Mouse (Mus musculus) hindbrain, embryonic 14.5 days (tissue): ENCODE results near the gene Eme2. TPM values are rescaled to one million over a fixed set of nuclear protein-coding genes. Genes with fewer than 3 reads are reported as not detected.

Source experiments
- ATAC-seq: fragments of 200-750 bp; cut with Nextera tagmentation; 2 replicates; pipeline ENCODE4 v1.8.0; 2017; ENCODE audit warnings: moderate number of reproducible peaks, mild to moderate bottlenecking, moderate TSS enrichment, moderate library complexity; ENCODE audit not compliant: low FRiP score
- DNase-seq: peaks from one replicate; pipeline ENCODE4 v3.0.0-alpha.2; 2015; ENCODE audit warnings: low spot score
- H3K27ac ChIP-seq: fragments of 300-500 bp; sonication (generic); 2 replicates; pipeline ENCODE4 v1.5.1; 2014; ENCODE audit warnings: mild to moderate bottlenecking, moderate library complexity
- H3K27me3 ChIP-seq: fragments of 300-500 bp; sonication (generic); 2 replicates; pipeline ENCODE4 v1.6.1; 2014; ENCODE audit warnings: mild to moderate bottlenecking, low read length, mixed read lengths; ENCODE audit not compliant: control insufficient read depth, insufficient read depth
- H3K36me3 ChIP-seq: fragments of 300-500 bp; sonication (generic); replicated peaks from 2 replicates; pipeline ENCODE4 v1.6.1; 2014; ENCODE audit not compliant: control insufficient read depth, insufficient read depth
- H3K4me1 ChIP-seq: fragments of 300-500 bp; sonication (generic); replicated peaks from 2 replicates; pipeline ENCODE4 v1.6.1; 2014; ENCODE audit warnings: antibody characterized with exemption, low read length, mixed read lengths; ENCODE audit not compliant: control insufficient read depth, insufficient read depth
- H3K4me2 ChIP-seq: fragments of 300-500 bp; sonication (generic); replicated peaks from 2 replicates; pipeline ENCODE4 v1.6.1; 2014; ENCODE audit warnings: mild to moderate bottlenecking, moderate library complexity
- H3K4me3 ChIP-seq: fragments of 300-500 bp; sonication (generic); replicated peaks from 2 replicates; pipeline ENCODE4 v1.5.1; 2014; ENCODE audit warnings: mild to moderate bottlenecking, low read length
- H3K9ac ChIP-seq: fragments of 300-500 bp; sonication (generic); 2 replicates; pipeline ENCODE4 v1.6.1; 2014
- H3K9me3 ChIP-seq: fragments of 300-500 bp; sonication (generic); 2 replicates; pipeline ENCODE4 v1.6.1; 2016; ENCODE audit warnings: low read length; ENCODE audit not compliant: control insufficient read depth
- WGBS: fragments of 180-500 bp; shearing (Covaris S2); extraction: QIAGEN DNeasy Blood & Tissue Kit; methylation state at CpG from one replicate; pipeline ENCODE4 v1.1.7; 2014; 5-methylcytosine and 5-hydroxymethylcytosine counted together
- polyA plus RNA-seq: library from polyadenylated mRNA; unstranded; fragments of >200 nt; fragmentation: Nextera tagmentation; extraction: Ambion mirVana; gene quantifications from 2 replicates; pipeline ENCODE4 v1.2.1, GENCODE M21; 2014

Gene Eme2
- polyA plus RNA-seq, 1 experiment from 2014 or later = 23.7 TPM

- Histone ChIP-seq H3K36me3 (peaks cover 28% of the 10 kb centered on the region), H3K4me2 (no peak overlapping the region), H3K4me1 (peaks cover 16% of the 10 kb centered on the region), H3K4me3 (no peak overlapping the region), H3K27me3 (no peaks in the 10 kb centered on the region), H3K9me3 (no peaks in the 10 kb centered on the region), H3K9ac (no peak overlapping the region), H3K27ac (no peak overlapping the region)
- no peak for DNase-seq
- no peak for ATAC-seq
- 97% methylated on average over 4 of the region's 4 CpGs for WGBS
Observed at GRCm38 (mm10) chr17:24932431-24932830, 37.5 kb upstream of the Eme2 start.

GRCm38 (mm10) chr17:24929506-24929905, 34.6 kb upstream of the Eme2 start:
- no peak for DNase-seq
- Histone ChIP-seq H3K4me3 (no peak overlapping the region), H3K4me2 (no peak overlapping the region), H3K9ac (no peak overlapping the region), H3K36me3 (peaks cover 57% of the 10 kb centered on the region), H3K4me1 (no peaks in the 10 kb centered on the region), H3K27ac (no peak overlapping the region), H3K9me3 (no peaks in the 10 kb centered on the region), H3K27me3 (no peaks in the 10 kb centered on the region)
- ATAC-seq = no peak
- 84% methylated on average over 1 of the region's 1 CpGs for WGBS

GRCm38 (mm10) chr17:24923246-24923645, 28.4 kb upstream of the Eme2 start:
- no peak for ATAC-seq
- H3K27me3 ChIP-seq = no peaks in the 10 kb centered on the region
- no peak overlapping the region for H3K27ac ChIP-seq
- 100% methylated on average over 1 of the region's 1 CpGs for WGBS
- H3K4me3 ChIP-seq = no peak overlapping the region
- no peak for DNase-seq
- H3K36me3 ChIP-seq = peaks cover 96% of the 10 kb centered on the region
- no peak overlapping the region for H3K9ac ChIP-seq
- no peaks in the 10 kb centered on the region for H3K4me1 ChIP-seq
- no peaks in the 10 kb centered on the region for H3K9me3 ChIP-seq
- no peak overlapping the region for H3K4me2 ChIP-seq

- no peaks in the 10 kb centered on the region for H3K27me3 ChIP-seq
- H3K9me3 ChIP-seq = no peaks in the 10 kb centered on the region
- H3K4me2 ChIP-seq = no peak overlapping the region
- DNase-seq (no peak), ATAC-seq (no peak)
- no peak overlapping the region for H3K27ac ChIP-seq
- no peak overlapping the region for H3K4me3 ChIP-seq
- no peaks in the 10 kb centered on the region for H3K4me1 ChIP-seq
- H3K36me3 ChIP-seq = peaks cover 100% of the 10 kb centered on the region
- no peak overlapping the region for H3K9ac ChIP-seq
Observed at GRCm38 (mm10) chr17:24913984-24914383, 19.1 kb upstream of the Eme2 start.

- Histone ChIP-seq H3K9ac (no peak overlapping the region), H3K4me2 (no peak overlapping the region), H3K4me3 (no peak overlapping the region), H3K27ac (no peak overlapping the region), H3K27me3 (no peaks in the 10 kb centered on the region), H3K36me3 (peaks cover 100% of the 10 kb centered on the region), H3K9me3 (no peaks in the 10 kb centered on the region), H3K4me1 (no peaks in the 10 kb centered on the region)
- WGBS = 98% methylated on average over 2 of the region's 2 CpGs
- no peak for DNase-seq
- ATAC-seq = no peak
Observed at GRCm38 (mm10) chr17:24907591-24907990, 12.7 kb upstream of the Eme2 start.

- 92% methylated on average over 9 of the region's 9 CpGs for WGBS
- no peaks in the 10 kb centered on the region for H3K27me3 ChIP-seq
- H3K9me3 ChIP-seq = no peaks in the 10 kb centered on the region
- H3K36me3 ChIP-seq = peaks cover 100% of the 10 kb centered on the region
- ATAC-seq = no peak
- H3K9ac ChIP-seq = no peak overlapping the region
- H3K4me1 ChIP-seq = no peaks in the 10 kb centered on the region
- no peak overlapping the region for H3K27ac ChIP-seq
- no peak overlapping the region for H3K4me3 ChIP-seq
- DNase-seq = no peak
- H3K4me2 ChIP-seq = no peak overlapping the region
Observed at GRCm38 (mm10) chr17:24903767-24904166, 8.9 kb upstream of the Eme2 start.

GRCm38 (mm10) chr17:24902671-24903474, 8.0 kb upstream of the Eme2 start:
- no peaks in the 10 kb centered on the region for H3K27me3 ChIP-seq
- ATAC-seq (no peak), DNase-seq (no peak)
- WGBS = 69% methylated on average over 9 of the region's 9 CpGs
- peaks cover 3% of the 10 kb centered on the region; the same call in 1 of the 2 replicates for H3K4me1 ChIP-seq
- peaks cover 100% of the 10 kb centered on the region for H3K36me3 ChIP-seq
- H3K4me3 ChIP-seq = no peak overlapping the region
- H3K9me3 ChIP-seq = no peaks in the 10 kb centered on the region
- no peak overlapping the region for H3K27ac ChIP-seq
- H3K9ac ChIP-seq = no peak overlapping the region
- no peak overlapping the region for H3K4me2 ChIP-seq

- no peak overlapping the region for H3K9ac ChIP-seq
- H3K4me2 ChIP-seq = no peak overlapping the region
- peaks cover 100% of the 10 kb centered on the region for H3K36me3 ChIP-seq
- H3K27me3 ChIP-seq = no peaks in the 10 kb centered on the region
- H3K4me3 ChIP-seq = no peak overlapping the region
- H3K27ac ChIP-seq = no peak overlapping the region
- no peak for ATAC-seq
- H3K9me3 ChIP-seq = no peaks in the 10 kb centered on the region
- DNase-seq = no peak
- WGBS = 88% methylated on average over 5 of the region's 5 CpGs
- peaks cover 10% of the 10 kb centered on the region; the same call in 1 of the 2 replicates for H3K4me1 ChIP-seq
Observed at GRCm38 (mm10) chr17:24902124-24902523, 7.2 kb upstream of the Eme2 start.

- 96% methylated on average over 6 of the region's 6 CpGs for WGBS
- H3K4me3 ChIP-seq = no peak overlapping the region
- H3K4me1 ChIP-seq = peaks cover 22% of the 10 kb centered on the region
- H3K27me3 ChIP-seq = no peaks in the 10 kb centered on the region
- H3K9me3 ChIP-seq = no peaks in the 10 kb centered on the region
- no peak overlapping the region for H3K9ac ChIP-seq
- DNase-seq (no peak), ATAC-seq (no peak)
- no peak overlapping the region for H3K27ac ChIP-seq
- H3K36me3 ChIP-seq = peaks cover 79% of the 10 kb centered on the region
- no peak overlapping the region for H3K4me2 ChIP-seq
Observed at GRCm38 (mm10) chr17:24900014-24900413, 5.1 kb upstream of the Eme2 start.

- H3K4me1 ChIP-seq = peaks cover 26% of the 10 kb centered on the region
- H3K27me3 ChIP-seq = no peaks in the 10 kb centered on the region
- no peak overlapping the region for H3K4me3 ChIP-seq
- no peaks in the 10 kb centered on the region for H3K9me3 ChIP-seq
- ATAC-seq (no peak), DNase-seq (no peak)
- 83% methylated on average over 5 of the region's 5 CpGs for WGBS
- no peak overlapping the region for H3K27ac ChIP-seq
- H3K9ac ChIP-seq = no peak overlapping the region
- H3K4me2 ChIP-seq = no peak overlapping the region
- peaks cover 70% of the 10 kb centered on the region for H3K36me3 ChIP-seq
Observed at GRCm38 (mm10) chr17:24899153-24899552, 4.3 kb upstream of the Eme2 start.
